Mouse (Mus musculus) thymus, postnatal 0 days (tissue): ENCODE measurements around the gene Afap1l2. TPM values are rescaled to one million over a fixed set of nuclear protein-coding genes. Genes with fewer than 3 reads are reported as not detected.

Source experiments
- DNase-seq: peaks from one replicate; pipeline ENCODE4 v3.0.0-alpha.2; 2015; ENCODE audit warnings: low spot score
- polyA plus RNA-seq: library from polyadenylated mRNA; unstranded; fragments of >200 nt; fragmentation: Nextera tagmentation; extraction: Ambion mirVana; gene quantifications from 2 replicates; pipeline ENCODE4 v1.2.1, GENCODE M21; 2015

The Afap1l2 gene
- 7.0 and 8.0 TPM in 2 replicates for polyA plus RNA-seq

DNA sequence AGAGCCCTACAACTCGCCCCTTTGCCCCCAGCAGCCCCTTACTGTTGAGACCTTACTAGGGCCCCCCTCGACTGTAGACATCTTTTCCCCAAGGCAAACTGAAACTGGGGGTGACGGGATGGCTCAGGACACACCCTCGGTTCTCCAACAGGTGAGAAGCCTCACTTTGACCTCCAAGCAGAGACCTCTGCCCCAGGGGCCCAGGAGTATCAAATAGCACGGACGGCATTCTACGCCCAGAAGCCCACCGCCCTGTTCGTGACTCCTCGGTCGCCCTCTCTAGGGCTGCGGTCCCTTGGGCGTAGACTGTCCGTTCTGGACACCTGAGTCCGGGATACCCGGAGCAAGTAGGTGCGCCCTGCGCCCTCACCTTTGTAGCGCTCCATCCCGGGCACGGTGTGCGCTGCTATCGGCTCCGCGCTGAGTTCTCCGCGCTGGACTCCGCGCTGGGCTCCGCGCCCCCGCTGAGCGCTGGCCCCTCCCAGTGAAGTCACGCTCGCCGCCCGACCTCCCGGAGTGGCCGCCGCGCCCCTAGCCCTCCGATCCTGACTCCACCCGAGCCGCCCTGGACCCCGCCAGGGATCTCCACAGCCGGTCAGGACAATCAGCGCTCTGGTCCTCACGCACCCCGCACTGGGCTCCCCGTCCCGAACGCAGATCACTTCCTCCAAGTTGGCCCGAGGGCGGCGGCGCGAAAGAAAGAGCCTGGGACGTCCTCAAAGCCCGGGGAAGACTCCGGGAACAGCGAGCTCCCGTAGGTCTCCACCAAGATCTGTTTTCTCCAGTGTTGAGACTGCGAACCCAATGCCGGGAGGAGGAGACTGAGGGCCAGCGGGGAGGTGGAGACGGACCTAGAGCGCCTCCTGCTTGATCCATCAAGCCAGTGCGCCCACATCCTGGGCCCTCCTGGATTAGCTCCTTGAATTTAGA, at the start of gene Afap1l2:
Gene Afap1l2 (minus strand): TSS at position 448 of the 930 bp plus-strand sequence.
- DNase-seq = no peak

- no peak for DNase-seq
These were observed 49.5 kb upstream of the Afap1l2 start for GRCm38 (mm10) chr19:57057568-57057967.

DNA sequence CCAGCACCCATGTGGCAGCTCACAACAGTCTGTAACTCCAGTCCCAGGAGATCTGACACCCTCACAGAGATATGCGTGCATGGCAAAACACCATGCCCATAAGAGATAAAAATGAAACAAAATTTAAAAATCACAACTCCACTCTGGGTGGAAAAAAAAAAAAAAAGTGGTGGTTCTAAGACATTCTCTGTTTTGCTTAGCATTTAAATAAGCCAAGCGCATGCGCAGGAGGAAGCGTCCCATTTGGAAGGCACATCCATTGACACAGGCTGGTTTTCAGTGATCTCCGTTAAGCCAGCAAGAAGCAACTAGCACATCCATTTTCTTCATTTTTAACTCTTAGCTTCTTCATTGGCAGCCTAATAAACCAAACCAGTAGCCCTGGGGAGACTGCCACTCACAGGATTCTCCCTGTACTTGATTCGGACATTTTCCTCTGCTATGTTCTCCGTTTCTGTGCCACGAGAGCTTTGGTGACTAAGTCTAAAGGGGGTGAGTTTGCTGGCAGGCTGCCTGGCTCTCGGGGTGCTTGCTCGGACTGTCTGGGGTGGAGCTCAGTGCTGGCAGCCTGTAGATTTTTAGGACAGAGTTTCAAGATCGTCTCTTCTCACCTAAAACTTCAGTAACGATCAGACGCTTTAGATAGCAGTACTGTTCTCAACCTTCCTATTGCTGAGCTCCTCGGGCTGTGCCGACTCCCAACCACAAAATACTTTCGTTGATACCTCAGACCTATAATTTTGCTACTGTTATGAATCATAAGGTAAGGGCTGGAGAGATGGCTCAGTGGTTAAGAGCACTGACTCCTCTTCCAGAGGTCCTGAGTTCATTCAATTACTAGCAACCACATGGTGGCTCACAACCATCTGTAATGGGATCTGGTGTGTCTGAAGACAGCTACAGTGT, 47.4 kb upstream of the Afap1l2 start:
- DNase-seq = no peak

- DNase-seq = no peak
These were observed 44.9 kb upstream of the Afap1l2 start for GRCm38 (mm10) chr19:57052959-57053358.

DNA sequence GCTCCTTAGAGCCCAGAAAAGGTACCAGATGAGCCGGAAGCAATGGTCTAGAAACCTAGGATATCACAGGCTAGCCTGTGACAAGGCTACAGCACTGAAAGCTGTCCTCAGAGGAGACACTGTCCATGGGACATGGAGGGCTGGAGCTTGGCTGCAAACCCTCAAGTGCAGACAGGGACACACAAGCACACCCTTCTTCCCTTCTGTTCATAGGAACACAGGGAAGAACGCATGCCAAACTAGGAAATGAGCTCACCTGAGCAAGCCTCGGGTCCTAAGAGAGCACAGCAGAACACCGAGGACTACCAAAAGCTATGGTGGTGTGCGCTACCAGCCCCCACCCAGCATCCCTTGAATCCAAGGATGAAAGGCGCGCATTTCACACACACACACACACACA, 44.0 kb upstream of the Afap1l2 start:
- no peak for DNase-seq

DNA sequence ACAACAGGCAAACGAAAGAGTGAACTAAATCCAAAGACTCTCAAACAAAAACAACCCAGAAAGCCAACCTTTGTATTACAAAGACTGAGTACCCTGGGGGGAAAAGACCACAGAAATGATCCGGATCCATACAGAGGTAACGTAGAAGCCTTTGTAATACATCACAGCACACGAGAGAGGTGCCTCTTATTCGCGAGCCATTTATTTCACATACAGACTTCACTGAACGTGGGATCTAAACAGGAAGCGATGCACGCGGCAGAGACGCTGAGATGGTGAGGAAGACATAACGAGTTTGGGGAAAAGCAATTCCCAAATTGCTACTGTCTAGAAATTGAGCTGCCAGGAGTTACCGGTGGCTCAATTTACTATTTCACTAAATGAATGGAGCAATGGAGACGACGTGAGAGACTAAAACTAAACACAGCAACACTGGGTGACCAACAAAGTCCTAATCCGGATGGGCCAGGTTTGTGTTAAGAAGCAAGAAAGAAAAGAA, 41.6 kb upstream of the Afap1l2 start:
- no peak for DNase-seq

- no peak for DNase-seq
These were observed 39.8 kb upstream of the Afap1l2 start for GRCm38 (mm10) chr19:57047671-57048320.

DNA sequence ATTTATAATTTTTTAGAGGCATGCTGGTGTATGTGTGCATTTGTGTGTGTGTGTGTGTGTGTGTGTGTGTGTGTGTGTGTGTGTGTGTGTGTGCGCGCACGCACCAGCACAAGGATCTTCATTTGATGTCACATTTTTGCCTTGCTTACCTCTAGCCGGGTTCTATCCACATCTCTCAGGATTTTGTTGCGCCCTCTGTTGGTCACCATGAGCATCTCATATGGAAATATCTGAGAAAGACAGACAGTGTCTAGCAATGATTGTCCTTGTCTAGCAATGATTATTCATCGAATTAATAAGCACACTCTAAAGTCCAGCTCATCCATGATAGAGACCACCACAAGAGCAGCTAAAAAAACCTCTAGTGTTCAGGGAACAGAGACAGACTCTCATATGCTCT, 31.2 kb upstream of the Afap1l2 start:
- DNase-seq = peak; percentile 39

DNA sequence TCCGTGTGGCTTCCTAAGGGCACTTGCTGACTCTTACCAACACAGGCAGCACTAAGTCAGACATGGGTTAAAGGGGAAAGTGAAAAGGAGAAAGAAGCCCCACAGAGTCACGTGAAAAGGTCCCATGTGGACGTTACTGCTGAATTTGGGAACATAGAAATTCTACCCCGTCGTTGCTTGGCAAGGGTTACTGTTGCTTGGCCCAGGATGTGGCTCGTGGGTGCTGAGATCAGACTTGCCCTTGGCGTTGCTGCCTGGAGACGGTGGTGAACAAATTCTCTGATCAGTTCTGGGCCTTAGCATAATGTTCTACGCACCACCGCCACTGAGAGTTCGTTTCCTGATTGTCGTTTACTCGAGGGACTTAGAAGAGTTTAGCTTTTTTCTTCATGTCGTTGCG, 28.8 kb upstream of the Afap1l2 start:
- no peak for DNase-seq

DNA sequence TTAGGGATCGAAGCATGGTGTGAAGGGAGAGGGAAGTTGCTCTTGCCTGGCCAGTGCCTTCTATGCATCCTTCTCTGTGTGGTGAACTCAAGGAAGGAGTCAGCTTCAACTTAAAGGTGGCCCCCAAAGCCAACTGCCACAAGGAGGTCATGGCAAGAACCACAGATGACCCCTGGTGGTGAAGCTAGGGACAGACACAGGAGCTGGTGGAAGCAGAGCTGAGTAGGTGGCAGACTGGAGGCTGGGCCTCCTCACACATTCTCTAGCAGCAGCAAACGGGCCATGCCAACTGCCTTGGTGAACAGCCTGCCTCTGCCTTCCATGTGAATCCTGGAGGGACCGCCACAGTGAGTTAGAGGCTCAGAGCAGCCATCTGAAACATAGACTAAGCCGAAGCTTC, 23.6 kb upstream of the Afap1l2 start:
- DNase-seq = peak; percentile 61

GRCm38 (mm10) chr19:57029461-57029860, 21.4 kb upstream of the Afap1l2 start:
- no peak for DNase-seq

DNA sequence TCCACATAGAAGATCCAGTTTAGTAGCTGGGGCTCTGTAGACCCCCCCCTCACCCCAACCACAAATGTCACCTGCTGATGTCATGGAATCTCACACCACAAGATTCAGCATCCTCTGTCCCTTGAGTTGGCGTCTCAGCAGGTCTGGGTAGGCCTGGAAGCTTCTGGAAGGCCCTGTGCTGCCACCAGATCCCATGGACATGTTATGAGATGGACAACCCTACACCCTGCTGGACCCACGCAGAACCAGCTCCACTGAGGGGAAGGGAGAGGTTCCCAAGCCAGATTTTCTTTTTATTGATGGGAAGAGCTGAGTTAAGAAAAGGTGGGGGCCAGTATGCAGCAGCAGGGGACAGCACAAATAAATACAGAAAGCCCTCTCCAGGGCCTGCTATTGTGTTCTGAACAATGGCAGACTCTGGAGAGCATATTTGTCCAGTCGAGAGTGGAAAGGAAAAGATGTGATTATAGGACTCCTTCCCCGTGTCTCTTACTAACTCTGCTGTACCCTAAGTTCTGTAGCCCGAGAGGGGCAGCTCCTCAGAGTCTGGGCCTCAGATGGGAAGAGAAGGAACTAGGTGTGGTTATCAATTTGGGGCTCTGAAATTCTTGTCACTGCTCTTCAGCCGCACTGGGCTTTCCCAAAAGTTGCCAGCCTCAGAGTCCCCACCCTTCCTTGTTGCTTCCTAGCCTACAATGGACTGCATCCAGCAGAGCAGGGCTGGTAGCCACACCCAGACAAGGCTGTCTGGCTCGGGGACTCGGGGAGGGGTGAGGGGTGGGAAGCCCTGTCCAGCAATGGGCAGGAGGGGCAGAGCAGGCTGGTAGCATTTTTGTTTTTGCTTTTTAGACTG, 20.5 kb upstream of the Afap1l2 start:
- no peak for DNase-seq

DNA sequence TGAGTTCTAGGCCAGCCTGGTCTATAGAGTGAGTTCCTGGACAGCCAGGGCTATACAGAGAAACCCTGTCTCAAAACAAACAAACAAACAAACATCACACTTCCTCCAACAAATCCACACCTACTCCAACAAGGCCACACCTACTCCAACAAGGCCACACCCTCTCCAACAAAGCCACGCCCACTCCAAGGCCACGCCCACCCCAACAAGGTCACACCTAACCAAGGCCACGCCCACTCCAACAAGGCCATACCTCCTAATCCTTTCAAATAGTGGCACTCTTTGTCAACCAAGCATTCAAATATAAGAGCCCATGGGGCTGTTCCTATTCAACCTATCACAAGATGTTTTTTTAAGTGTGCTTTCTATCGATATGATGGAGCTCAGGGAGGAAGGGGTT, 18.5 kb upstream of the Afap1l2 start:
- no peak for DNase-seq

GRCm38 (mm10) chr19:57017785-57018179, 9.8 kb upstream of the Afap1l2 start:
- no peak for DNase-seq

GRCm38 (mm10) chr19:57016995-57017784, 9.2 kb upstream of the Afap1l2 start:
- DNase-seq = no peak

- no peak for DNase-seq
These were observed 6.8 kb upstream of the Afap1l2 start for GRCm38 (mm10) chr19:57014808-57015207.

- DNase-seq = no peak
These were observed 5.2 kb upstream of the Afap1l2 start for GRCm38 (mm10) chr19:57013271-57013677.

- DNase-seq = no peak
These were observed 4.0 kb upstream of the Afap1l2 start for GRCm38 (mm10) chr19:57012068-57012467.

- DNase-seq = no peak
These were observed 2.0 kb upstream of the Afap1l2 start for GRCm38 (mm10) chr19:57010064-57010463.

- no peak for DNase-seq
These were observed 1.6 kb upstream of the Afap1l2 start for GRCm38 (mm10) chr19:57009653-57010052.
